Mouse (Mus musculus) cerebellum, postnatal 10 days (tissue): Measurements from ENCODE around the gene Olfr1298.

ENCODE experiments used
- DNase-seq, 2 experiments: peaks; one replicate each; pipeline ENCODE4 v3.0.0; 2021; ENCODE audit warnings: mixed read lengths in 2 of 2

Gene Olfr1298

GRCm38 (mm10) chr2:111649101-111649500, at the start of gene Olfr1298:
Gene Olfr1298 (minus strand): TSS chr2:111649201.
- DNase-seq, result no peak

GRCm38 (mm10) chr2:111661119-111661518, 12.1 kb upstream of the Olfr1298 start, which contains the start of gene Olfr1299:
Gene Olfr1299 (plus strand): TSS chr2:111661419.
- no peak for DNase-seq

- DNase-seq, result no peak
Measured at GRCm38 (mm10) chr2:111626397-111626796, 22.6 kb downstream of the Olfr1298 start, which contains the start of gene Olfr1297. Gene Olfr1297 (minus strand): TSS chr2:111626497.
